Mouse (Mus musculus) kidney, adult 2 months (tissue): ENCODE results near the gene Slc17a7.

Experiments
- CTCF ChIP-seq: fragments of 200-500 bp; conservative IDR thresholded peaks from 2 replicates; pipeline ENCODE4 v1.5.1; 2011; ENCODE audit warnings: low read depth, mild to moderate bottlenecking, control low read depth, low read length, moderate library complexity, mixed read lengths; ENCODE audit not compliant: insufficient read depth, insufficient read length
- POLR2A ChIP-seq: fragments of 200-500 bp; IDR thresholded peaks from one replicate; pipeline ENCODE4 v1.6.1; 2011; ENCODE audit warnings: low read depth, low read length, control low read depth

GRCm38 (mm10) chr7:45191161-45191560 is 27.4 kb downstream of the Slc17a7 start:
- no peak for TF ChIP-seq CTCF
- TF ChIP-seq POLR2A, result no peak
